ENCODE assay signal across 28 mouse cellular contexts in genomic region chr11:115337826-115338225, GRCm38 (mm10). TPM values are rescaled to one million over a fixed set of nuclear protein-coding genes. Genes with fewer than 3 reads are reported as not detected.
"Had no signal": no experiment of that assay in that cellular context is flagged by ENCODE, and none has a peak within 500 bp of the region (broad histone marks: within the 10 kb centered on the region; RNA-seq: fewer than 3 reads in every experiment).

No protein-coding gene starts in this region.

- H3K4me1 ChIP-seq: liver, embryonic 12.5 days had no signal

- H3K9me3 ChIP-seq: heart, embryonic 12.5 days; hindbrain, embryonic 10.5 days; hindbrain, embryonic 12.5 days; limb, embryonic 13.5 days; limb, embryonic 15.5 days; liver, embryonic 12.5 days had no signal

- ATAC-seq: forebrain, embryonic 16.5 days; hindbrain, embryonic 16.5 days; inflammation-experienced regulatory T-cells, adult 6 months; liver, embryonic 12.5 days had no signal

- H3K9ac ChIP-seq: heart, embryonic 12.5 days; hindbrain, embryonic 12.5 days; hindbrain, embryonic 14.5 days; limb, embryonic 13.5 days; limb, embryonic 15.5 days; liver, embryonic 12.5 days; liver, embryonic 14.5 days had no signal

- H3K4me2 ChIP-seq: heart, embryonic 12.5 days; hindbrain, embryonic 12.5 days; hindbrain, embryonic 14.5 days; limb, embryonic 13.5 days; limb, embryonic 15.5 days; liver, embryonic 12.5 days had no signal

- DNase-seq: gastrocnemius, postnatal 14 days; gastrocnemius, postnatal 36 days; heart, adult 11 months; heart, adult 2 months; heart, postnatal 10 days; heart, postnatal 4 days; kidney, postnatal 10 days; layer of hippocampus, adult 9-11 months; layer of hippocampus, postnatal 36 days; left cerebral cortex, postnatal 4 days had no signal

- H3K4me3 ChIP-seq: heart, adult 2 months; heart, embryonic 12.5 days; hindbrain, embryonic 10.5 days; hindbrain, embryonic 12.5 days; limb, embryonic 13.5 days; limb, embryonic 15.5 days; liver, embryonic 12.5 days had no signal

- H3K36me3 ChIP-seq: heart, embryonic 12.5 days; hindbrain, embryonic 10.5 days; hindbrain, embryonic 12.5 days; limb, embryonic 13.5 days; limb, embryonic 15.5 days; liver, embryonic 12.5 days had no signal

- H3K27ac ChIP-seq: heart, adult 2 months; hindbrain, embryonic 10.5 days; hindbrain, embryonic 12.5 days; hindbrain, embryonic 14.5 days; limb, embryonic 13.5 days; limb, embryonic 15.5 days; liver, embryonic 12.5 days; liver, embryonic 14.5 days had no signal

RNA-seq across cellular contexts. Expression of gene Otop3, which starts 3.3 kb away (rescaled TPM):
- polyA plus RNA-seq: gonadal fat pad, adult 2 months; heart, adult 2 months; heart, embryonic 12.5 days; heart, embryonic 14.5 days; heart, embryonic 16.5 days; inflammation-experienced regulatory T-cells, adult 6 months; kidney, embryonic 16.5 days; limb, embryonic 11.5 days; limb, embryonic 13.5 days; liver, adult 2 months; liver, embryonic 12.5 days; liver, embryonic 14.5 days had no signal

RNA-seq across cellular contexts. Expression of gene Ush1g, which starts 16.0 kb away (rescaled TPM):
- polyA plus RNA-seq: gonadal fat pad, adult 2 months; hindbrain, embryonic 12.5 days; inflammation-experienced regulatory T-cells, adult 6 months; kidney, embryonic 16.5 days; limb, embryonic 11.5 days; limb, embryonic 13.5 days had no signal

RNA-seq across cellular contexts. Expression of gene Otop2, which starts 30.9 kb away (rescaled TPM):
- polyA plus RNA-seq: gonadal fat pad, adult 2 months; heart, adult 2 months; heart, embryonic 12.5 days; heart, embryonic 14.5 days; heart, embryonic 16.5 days; hindbrain, embryonic 10.5 days; hindbrain, embryonic 12.5 days; inflammation-experienced regulatory T-cells, adult 6 months; kidney, embryonic 16.5 days; limb, embryonic 11.5 days; limb, embryonic 13.5 days; liver, adult 2 months; liver, embryonic 12.5 days; liver, embryonic 14.5 days; liver, embryonic 16.5 days had no signal
